Mouse (Mus musculus) heart, adult 2 months (tissue): ENCODE data around the gene Anks1b.

Experiments
- CTCF ChIP-seq: fragments of 200-600 bp; IDR thresholded peaks from 2 replicates; pipeline ENCODE4 v1.8.1; 2022; ENCODE audit warnings: antibody characterized with exemption, mild to moderate bottlenecking, moderate library complexity
- POLR2A ChIP-seq: fragments of 200-500 bp; IDR thresholded peaks from 2 replicates; pipeline ENCODE4 v1.6.1; 2011; ENCODE audit warnings: mild to moderate bottlenecking, low read depth, low read length, control low read depth; ENCODE audit not compliant: insufficient read depth

DNA sequence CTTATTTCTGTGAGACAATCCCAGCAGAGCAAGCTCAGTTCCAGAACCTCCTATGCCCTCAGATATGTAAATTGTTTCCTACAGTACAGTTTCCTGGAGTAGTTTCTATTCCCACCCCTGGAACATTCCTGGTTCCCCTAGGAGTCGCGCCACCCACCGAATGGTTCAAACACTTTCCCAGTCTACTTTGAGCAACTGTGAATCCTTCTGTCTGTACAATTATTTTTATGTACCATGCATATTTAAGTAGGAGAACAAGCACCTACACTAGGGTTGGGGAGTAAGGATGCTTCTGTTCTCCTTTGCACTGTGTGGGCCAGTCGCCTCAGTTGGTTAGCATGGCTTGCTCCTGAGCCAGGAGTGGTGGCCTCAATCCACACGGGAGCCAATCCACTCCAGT, 999.9 kb downstream of the Anks1b start:
- TF ChIP-seq CTCF (no peak), POLR2A (no peak)
